Mouse (Mus musculus): ENCODE data around the gene Abhd13.

Abhd13 gene

GRCm38 (mm10) chr8:9977573-9978314, at the start of gene Abhd13, which contains the start of gene Lig4:
Gene Abhd13, plus strand, starts transcription at chr8:9977707.
Gene Lig4, minus strand, starts transcription at chr8:9977686.
- peak; percentile 99 for DNase-seq (ENCODE audit: low spot score)

- DNase-seq (ENCODE audit: low spot score): no peak
Measured at GRCm38 (mm10) chr8:9929746-9930445, 47.6 kb upstream of the Abhd13 start.

GRCm38 (mm10) chr8:9932711-9933110, 44.8 kb upstream of the Abhd13 start:
- no peak for DNase-seq (ENCODE audit: low spot score)

- DNase-seq (ENCODE audit: low spot score): peak; percentile 10
Measured at GRCm38 (mm10) chr8:9934891-9935565, 42.5 kb upstream of the Abhd13 start.

GRCm38 (mm10) chr8:9935574-9935973, 41.9 kb upstream of the Abhd13 start:
- no peak for DNase-seq (ENCODE audit: low spot score)

- DNase-seq (ENCODE audit: low spot score): no peak
Measured at GRCm38 (mm10) chr8:9949134-9949890, 28.2 kb upstream of the Abhd13 start.

GRCm38 (mm10) chr8:9958338-9958737, 19.2 kb upstream of the Abhd13 start:
- no peak for DNase-seq (ENCODE audit: low spot score)

GRCm38 (mm10) chr8:9959919-9960318, 17.6 kb upstream of the Abhd13 start:
- no peak for DNase-seq (ENCODE audit: low spot score)

- no peak for DNase-seq (ENCODE audit: low spot score)
Measured at GRCm38 (mm10) chr8:9971866-9972265, 5.6 kb upstream of the Abhd13 start.

- DNase-seq (ENCODE audit: low spot score): no peak
Measured at GRCm38 (mm10) chr8:9975276-9975675, 2.2 kb upstream of the Abhd13 start.

- peak; percentile 98 for DNase-seq (ENCODE audit: low spot score)
Measured at GRCm38 (mm10) chr8:9975898-9976611, 1.5 kb upstream of the Abhd13 start.

GRCm38 (mm10) chr8:9977016-9977415, 491 bp upstream of the Abhd13 start:
- peak; percentile 9 for DNase-seq (ENCODE audit: low spot score)

- DNase-seq (ENCODE audit: low spot score): peak; percentile 10
Measured at GRCm38 (mm10) chr8:9978475-9979230, 1.1 kb downstream of the Abhd13 start.

GRCm38 (mm10) chr8:9979746-9980145, 2.2 kb downstream of the Abhd13 start:
- DNase-seq (ENCODE audit: low spot score): no peak

GRCm38 (mm10) chr8:9980188-9980587, 2.7 kb downstream of the Abhd13 start:
- DNase-seq (ENCODE audit: low spot score): no peak

GRCm38 (mm10) chr8:10004115-10004514, 26.6 kb downstream of the Abhd13 start:
- no peak for DNase-seq (ENCODE audit: low spot score)

- no peak for DNase-seq (ENCODE audit: low spot score)
Measured at GRCm38 (mm10) chr8:10006156-10006985, 28.9 kb downstream of the Abhd13 start, which contains the start of gene Tnfsf13b. Gene Tnfsf13b, plus strand, starts transcription at chr8:10006467.

GRCm38 (mm10) chr8:10006986-10007659, 29.6 kb downstream of the Abhd13 start:
- DNase-seq (ENCODE audit: low spot score): peak; percentile 17

- no peak for DNase-seq (ENCODE audit: low spot score)
Measured at GRCm38 (mm10) chr8:10007660-10008028, 30.1 kb downstream of the Abhd13 start.
